Mouse (Mus musculus) CH12.LX (cell line): ENCODE measurements at regions not wholly inside any gene's neighbourhood (a gene's known extent, or its start where the extent isn't known, plus 50 kb on each side); places are given as distances from the start of the nearest gene placed in this dataset.

Experiments used
- MEF2A ChIP-seq: IDR thresholded peaks from 2 replicates; pipeline ENCODE4 v1.6.1; 2014; ENCODE audit warnings: low read depth, mild to moderate bottlenecking, inconsistent platforms, low read length, improper control_type of control experiment, borderline replicate concordance
- ZKSCAN1 ChIP-seq: IDR thresholded peaks from 2 replicates; pipeline ENCODE4 v1.6.1; 2012; ENCODE audit warnings: low read depth, inconsistent platforms, low read length, improper control_type of control experiment, borderline replicate concordance

DNA sequence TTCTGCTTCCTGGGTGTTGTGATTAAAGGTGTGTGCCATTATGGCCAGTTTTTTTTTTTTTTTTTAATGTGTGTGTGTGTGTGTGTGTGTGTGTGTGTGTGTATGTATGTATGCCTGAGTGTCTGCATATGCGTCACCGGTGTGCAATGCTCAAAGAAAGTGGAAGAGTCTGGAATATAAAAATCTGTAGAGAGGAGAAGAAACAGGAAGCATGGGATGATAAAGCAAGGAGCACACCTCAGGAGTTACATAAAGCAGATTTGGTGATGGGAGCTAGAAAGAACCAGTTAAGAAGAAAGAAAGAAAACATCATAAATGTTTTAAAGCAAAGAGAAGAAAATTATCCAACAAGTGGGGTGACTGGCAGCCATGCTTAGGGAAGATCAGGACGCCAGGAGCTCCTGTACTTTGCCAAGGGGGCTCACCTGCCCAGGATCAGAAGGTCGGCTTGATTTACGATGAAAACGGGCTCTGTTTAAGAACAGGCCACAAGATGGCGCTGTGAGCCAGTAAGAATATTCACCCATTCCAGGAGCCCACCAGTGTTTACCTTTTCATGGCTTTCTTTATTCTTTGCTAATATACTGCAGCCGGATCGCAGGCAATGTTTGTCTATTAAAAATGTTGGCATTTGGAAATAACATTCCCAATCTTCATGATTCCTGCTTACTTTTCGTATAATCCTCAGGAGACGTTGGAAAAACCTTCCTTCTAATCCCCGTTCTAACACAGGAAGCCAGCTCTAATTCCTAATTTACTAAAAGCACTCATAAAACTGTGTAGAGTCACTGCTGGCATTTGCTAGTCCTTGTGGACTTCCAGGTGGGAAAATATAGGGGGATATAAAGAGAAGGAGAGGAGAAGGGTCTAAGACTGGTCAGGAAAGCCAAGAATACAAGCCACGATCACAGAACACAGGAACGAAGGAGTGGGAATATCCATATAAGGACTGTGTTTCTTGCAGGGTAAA is 77.7 kb upstream of the Tapt1 start:
- TF ChIP-seq MEF2A (no peak), ZKSCAN1 (no peak)
